Comparison of ENCODE assay signal across 19 mouse cellular contexts in genomic region chr9:111042266-111042665, GRCm38 (mm10). TPM values are rescaled to one million over a fixed set of nuclear protein-coding genes. Genes with fewer than 3 reads are reported as not detected.
A peak's percentile ranks its signal among the peaks of the same experiment; 100 is the strongest.
DNase-seq lines count a peak whose midpoint lies in the region; ATAC-seq and TF ChIP-seq lines count a peak whose summit lies in the region.
"Had no signal": no experiment of that assay in that cellular context is flagged by ENCODE, and none has a peak within 500 bp of the region (broad histone marks: within the 10 kb centered on the region; RNA-seq: fewer than 3 reads in every experiment).

No protein-coding gene starts in this region.

- H3K36me3 ChIP-seq in heart, adult 2 months (ENCODE audit: control insufficient read depth, insufficient read depth, low read length) = no peaks in the 10 kb centered on the region
- no peaks in the 10 kb centered on the region for H3K36me3 ChIP-seq in heart, embryonic 12.5 days
- no peaks in the 10 kb centered on the region for H3K36me3 ChIP-seq in midbrain, embryonic 11.5 days (ENCODE audit: control insufficient read depth, insufficient read depth, low read length)
- H3K36me3 ChIP-seq: liver, embryonic 13.5 days; midbrain, embryonic 15.5 days had no signal

- whole genome bisulfite sequencing in heart, adult 2 months = 46% methylated on average over 5 of the region's 5 CpGs
- 83% methylated on average over 5 of the region's 5 CpGs for WGBS in heart, embryonic 12.5 days
- WGBS in midbrain, embryonic 11.5 days = 91% methylated on average over 5 of the region's 5 CpGs

- TF ChIP-seq CTCF in heart, adult 2 months (IDR thresholded peaks at IDR 0.05) = 0 out of 2 replicates have a peak, but pooled peaks have one; percentile 6

- no peaks in the 10 kb centered on the region for H3K9me3 ChIP-seq in heart, embryonic 12.5 days (replicated peaks)
- no peaks in the 10 kb centered on the region for H3K9me3 ChIP-seq in midbrain, embryonic 11.5 days (ENCODE audit: control insufficient read depth, low read length)
- H3K9me3 ChIP-seq: forebrain, embryonic 13.5 days; liver, embryonic 13.5 days; midbrain, embryonic 15.5 days had no signal

- no peak overlapping the region for H3K4me2 ChIP-seq in heart, embryonic 12.5 days
- no peak overlapping the region for H3K4me2 ChIP-seq in midbrain, embryonic 11.5 days
- H3K4me2 ChIP-seq: forebrain, embryonic 13.5 days; liver, embryonic 13.5 days; midbrain, embryonic 15.5 days had no signal

- no peaks in the 10 kb centered on the region for H3K79me2 ChIP-seq in heart, adult 2 months (replicated peaks; ENCODE audit: control insufficient read depth, insufficient read depth, low read length)

- peak; percentile 73; the same call in 1 of the 2 replicates for TF ChIP-seq EP300 in heart, adult 2 months (IDR thresholded peaks at IDR 0.05; ENCODE audit: insufficient read depth, low read depth, low read length)

- H3K27me3 ChIP-seq in heart, adult 2 months (ENCODE audit: control insufficient read depth, insufficient read depth, low read length) = no peaks in the 10 kb centered on the region
- H3K27me3 ChIP-seq in heart, embryonic 12.5 days (replicated peaks) = no peaks in the 10 kb centered on the region
- H3K27me3 ChIP-seq in midbrain, embryonic 11.5 days (ENCODE audit: control insufficient read depth, insufficient read depth, low read length) = no peaks in the 10 kb centered on the region
- H3K27me3 ChIP-seq: CH12.LX; forebrain, embryonic 13.5 days; liver, embryonic 13.5 days; midbrain, embryonic 15.5 days had no signal

- intact Hi-C loops in heart, adult 2 months (cut with DNase I) = no loop called here

- no peak overlapping the region for H3K9ac ChIP-seq in heart, adult 2 months (ENCODE audit: low read depth, low read length)
- no peak overlapping the region for H3K9ac ChIP-seq in heart, embryonic 12.5 days
- no peak overlapping the region for H3K9ac ChIP-seq in midbrain, embryonic 11.5 days (ENCODE audit: low read length)
- H3K9ac ChIP-seq: forebrain, embryonic 13.5 days; liver, embryonic 13.5 days; midbrain, embryonic 15.5 days had no signal

- TF ChIP-seq POLR2A in heart, adult 2 months (IDR thresholded peaks at IDR 0.05; ENCODE audit: insufficient read depth, low read depth, low read length) = 0 out of 2 replicates have a peak, but pooled peaks have one; percentile 32

- no peak overlapping the region for H3K4me3 ChIP-seq in heart, adult 2 months
- H3K4me3 ChIP-seq in heart, embryonic 12.5 days = no peak overlapping the region
- no peak overlapping the region for H3K4me3 ChIP-seq in midbrain, embryonic 11.5 days (ENCODE audit: low read depth, low read length)
- H3K4me3 ChIP-seq: forebrain, embryonic 13.5 days; liver, embryonic 13.5 days; midbrain, embryonic 15.5 days had no signal

- H3K27ac ChIP-seq in heart, adult 2 months = peak overlapping the region; percentile 72
- H3K27ac ChIP-seq in heart, embryonic 12.5 days (ENCODE audit: poor library complexity, severe bottlenecking) = no peak overlapping the region
- no peak overlapping the region for H3K27ac ChIP-seq in midbrain, embryonic 11.5 days (ENCODE audit: low read depth, low read length)
- H3K27ac ChIP-seq: forebrain, embryonic 13.5 days; liver, embryonic 13.5 days; midbrain, embryonic 15.5 days; stomach, postnatal 0 days had no signal

- peaks cover 15% of the 10 kb centered on the region for H3K4me1 ChIP-seq in heart, adult 2 months (ENCODE audit: control insufficient read depth, insufficient read depth, low read length)
- H3K4me1 ChIP-seq in heart, embryonic 12.5 days (replicated peaks) = no peaks in the 10 kb centered on the region; the same call in 1 of the 2 replicates
- no peaks in the 10 kb centered on the region for H3K4me1 ChIP-seq in midbrain, embryonic 11.5 days (ENCODE audit: control insufficient read depth, insufficient read depth, low read length)
- H3K4me1 ChIP-seq: forebrain, embryonic 13.5 days; liver, embryonic 13.5 days; midbrain, embryonic 15.5 days had no signal

- DNase-seq in adrenal gland, adult 2 months = peak; percentile 36
- no peak for DNase-seq in adrenal gland, adult 8-10 months
- DNase-seq in heart, adult 2 months = peak; percentile 70 to 73
- peak; percentile 72 to 73 for DNase-seq in heart, adult 9 months (ENCODE audit: low spot score in 2 of 2)
- peak; percentile 75 to 78 for DNase-seq in kidney, postnatal 25 days
- DNase-seq in layer of hippocampus, postnatal 14 days (ENCODE audit: low spot score in 2 of 2) = no peak
- DNase-seq in midbrain, embryonic 11.5 days (ENCODE audit: low spot score, missing footprints) = no peak
- DNase-seq: cerebellum, adult 9-10 months; embryo, embryonic 11 days; liver, embryonic 13.5 days had no signal

- ATAC-seq in heart, embryonic 12.5 days (ENCODE audit: insufficient number of reproducible peaks, low FRiP score) = no peak
- ATAC-seq in midbrain, embryonic 11.5 days (ENCODE audit: low FRiP score) = no peak
- ATAC-seq: forebrain, embryonic 13.5 days; midbrain, embryonic 15.5 days had no signal

RNA-seq across cellular contexts. Expression of gene Ccrl2, which starts 15.1 kb away (rescaled TPM):
- 10 to 100 TPM in 1 of 2 experiments, 1 to 10 TPM in 1; 8.0 to 10.1 TPM for total RNA-seq in adrenal gland, adult 2 months (2021)
- 4.8 and 5.2 TPM in 2 replicates for polyA plus RNA-seq in adrenal gland, adult 2 months (2012; rRNA removed)
- 10 to 100 TPM in 2 of 4 experiments, 1 to 10 TPM in 2; 5.4 to 12.8 (median 9.8) TPM for total RNA-seq in adrenal gland, adult 8-10 months (2022)
- 10 to 100 TPM in 1 of 2 experiments, 1 to 10 TPM in 1; 7.5 to 16.3 TPM for total RNA-seq in heart, adult 2 months (2021)
- polyA plus RNA-seq in heart, adult 2 months (2012; rRNA removed) = 16.0 and 20.1 TPM in 2 replicates
- polyA plus RNA-seq in heart, embryonic 12.5 days (2016; fragmentation: Nextera tagmentation; extraction: Ambion mirVana) = 3.9 and 4.4 TPM in 2 replicates
- 1 to 10 TPM in 1 of 2 experiments, under 1 TPM in 1; 0.92 to 1.8 TPM for total RNA-seq in layer of hippocampus, postnatal 14 days (2021)
- 1.9 and 2.1 TPM in 2 replicates for polyA plus RNA-seq in midbrain, embryonic 11.5 days (2014; fragmentation: Nextera tagmentation; extraction: Ambion mirVana)

RNA-seq across cellular contexts. Expression of gene Ltf, which starts 23.2 kb away (rescaled TPM):
- total RNA-seq in adrenal gland, adult 2 months (2021) = 1 to 10 TPM in 1 of 2 experiments, under 1 TPM in 1; 0.86 to 2.1 TPM
- 0.26 TPM in 1 of 2 replicates, not detected in the other for polyA plus RNA-seq in adrenal gland, adult 2 months (2012; rRNA removed)
- total RNA-seq in adrenal gland, adult 8-10 months (2022) = 1 to 10 TPM in 3 of 4 experiments, under 1 TPM in 1; 0.87 to 3.2 (median 2.0) TPM
- total RNA-seq in heart, adult 2 months (2021) = not detected
- 0.32 and 20.1 TPM in 2 replicates for polyA plus RNA-seq in heart, adult 2 months (2012; rRNA removed)
- polyA plus RNA-seq in heart, embryonic 12.5 days (2016; fragmentation: Nextera tagmentation; extraction: Ambion mirVana) = 0.72 and 1.3 TPM in 2 replicates
- under 1 TPM; 0.32 to 0.74 TPM for total RNA-seq in layer of hippocampus, postnatal 14 days (2021)
- 0.27 and 0.44 TPM in 2 replicates for polyA plus RNA-seq in midbrain, embryonic 11.5 days (2014; fragmentation: Nextera tagmentation; extraction: Ambion mirVana)
- total RNA-seq: layer of hippocampus, adult 18-20 months had no signal
- polyA plus RNA-seq: forebrain, embryonic 13.5 days; urinary bladder, adult 2 months had no signal

RNA-seq across cellular contexts. Expression of gene Rtp3, which starts 51.9 kb away (rescaled TPM):
- total RNA-seq in adrenal gland, adult 2 months (2021) = 1 to 10 TPM; 3.9 to 4.7 TPM
- polyA plus RNA-seq in adrenal gland, adult 2 months (2012; rRNA removed) = 8.7 and 8.8 TPM in 2 replicates
- total RNA-seq in adrenal gland, adult 8-10 months (2022) = 1 to 10 TPM; 2.5 to 4.6 (median 3.9) TPM
- 1 to 10 TPM; 3.5 to 3.8 TPM for total RNA-seq in heart, adult 2 months (2021)
- polyA plus RNA-seq in heart, adult 2 months (2012; rRNA removed) = 7.9 and 12.4 TPM in 2 replicates
- polyA plus RNA-seq in heart, embryonic 12.5 days (2016; fragmentation: Nextera tagmentation; extraction: Ambion mirVana) = 0.09 TPM in 1 of 2 replicates, not detected in the other
- under 1 TPM; 0.19 to 0.65 TPM for total RNA-seq in layer of hippocampus, postnatal 14 days (2021)
- polyA plus RNA-seq in midbrain, embryonic 11.5 days (2014; fragmentation: Nextera tagmentation; extraction: Ambion mirVana) = 0.11 TPM in 2 replicates
- total RNA-seq: CH12.LX; hematopoietic stem cell, adult 5-6 weeks had no signal
- polyA plus RNA-seq: forebrain, embryonic 13.5 days; limb, embryonic 11.5 days; midbrain, embryonic 15.5 days; stomach, postnatal 0 days had no signal

Comparison
In these comparisons a context has a peak if more than half of its experiments do, and no peak if none do; other contexts are left out.
1. DNase-seq: peak in adrenal gland, adult 2 months (single experiment), heart, adult 2 months (2 of 2), heart, adult 9 months (2 of 2) and kidney, postnatal 25 days (2 of 2); none in adrenal gland, adult 8-10 months (single experiment), layer of hippocampus, postnatal 14 days (0 of 2) and midbrain, embryonic 11.5 days (single experiment).